Mouse (Mus musculus) small intestine, adult 2 months (tissue): ENCODE data around the gene Lyz2. TPM values are rescaled to one million over a fixed set of nuclear protein-coding genes. Genes with fewer than 3 reads are reported as not detected.
"Not testable (repeated sequence)": the region's sequence is repeated elsewhere in the genome, so short reads cannot be mapped to it uniquely, and the experiment has no call there.

ENCODE experiments used
- H3K27ac ChIP-seq: fragments of 200-500 bp; 2 replicates; pipeline ENCODE4 v1.5.1; 2012; ENCODE audit warnings: low read depth, low read length, control low read depth, inconsistent platforms; ENCODE audit not compliant: insufficient read depth
- H3K27me3 ChIP-seq: fragments of 200-500 bp; 2 replicates; pipeline ENCODE4 v1.6.1; 2012; ENCODE audit warnings: mild to moderate bottlenecking, moderate library complexity, low read length, inconsistent platforms; ENCODE audit not compliant: control insufficient read depth, insufficient read depth
- H3K36me3 ChIP-seq: fragments of 200-500 bp; 2 replicates; pipeline ENCODE4 v1.6.1; 2012; ENCODE audit warnings: mild to moderate bottlenecking, low read length, control low read depth, inconsistent platforms; ENCODE audit not compliant: control insufficient read depth, insufficient read depth
- H3K4me1 ChIP-seq: fragments of 200-500 bp; 2 replicates; pipeline ENCODE4 v1.6.1; 2012; ENCODE audit warnings: low read length, inconsistent platforms, mixed read lengths; ENCODE audit not compliant: control insufficient read depth, insufficient read depth, insufficient read length
- H3K4me3 ChIP-seq: fragments of 200-500 bp; 2 replicates; pipeline ENCODE4 v1.5.1; 2012; ENCODE audit warnings: low read depth, mild to moderate bottlenecking, control low read depth, inconsistent platforms, low read length, moderate library complexity
- CTCF ChIP-seq: fragments of 200-500 bp; IDR thresholded peaks from 2 replicates; pipeline ENCODE4 v1.5.1; 2012; ENCODE audit warnings: low read depth, mild to moderate bottlenecking, control low read depth, inconsistent platforms, low read length, moderate library complexity, mixed read lengths; ENCODE audit not compliant: insufficient replicate concordance, insufficient read length; ENCODE audit errors: extremely low read depth
- POLR2A ChIP-seq: fragments of 200-500 bp; IDR thresholded peaks from 2 replicates; pipeline ENCODE4 v1.6.1; 2012; ENCODE audit warnings: low read depth, mild to moderate bottlenecking, control low read depth, inconsistent platforms, low read length, moderate library complexity
- WGBS: fragments of 180-500 bp; shearing (Covaris S2); methylation state at CpG from one replicate; pipeline ENCODE4 v1.1.7; 2018; 5-methylcytosine and 5-hydroxymethylcytosine counted together
- polyA plus RNA-seq: library from polyadenylated mRNA; depleted of rRNA; stranded (reverse); fragments of >200 nt; gene quantifications from 2 replicates; pipeline ENCODE4 v1.2.3, GENCODE M21; 2012

Gene Lyz2
- polyA plus RNA-seq, 1 experiment = 70.0 TPM

- H3K4me3 ChIP-seq = no peak overlapping the region
- H3K27ac ChIP-seq = no peak overlapping the region
- no peaks in the 10 kb centered on the region for H3K27me3 ChIP-seq
- WGBS = 78% methylated on average over 10 of the region's 10 CpGs
- no peaks in the 10 kb centered on the region for H3K36me3 ChIP-seq
- no peaks in the 10 kb centered on the region for H3K4me1 ChIP-seq
- no peak for TF ChIP-seq CTCF
- no peak for TF ChIP-seq POLR2A
Measured at GRCm38 (mm10) chr10:117275681-117276369, 6.3 kb downstream of the Lyz2 start.

- not testable (repeated sequence) for H3K27me3 ChIP-seq, H3K27ac ChIP-seq, H3K4me3 ChIP-seq, H3K36me3 ChIP-seq, H3K4me1 ChIP-seq
- WGBS = 63% methylated on average over 4 of the region's 7 CpGs
Measured at GRCm38 (mm10) chr10:117274645-117275044, 7.5 kb downstream of the Lyz2 start.

- no peaks in the 10 kb centered on the region for H3K27me3 ChIP-seq
- H3K36me3 ChIP-seq = no peaks in the 10 kb centered on the region
- no peaks in the 10 kb centered on the region for H3K4me1 ChIP-seq
- no peak for TF ChIP-seq POLR2A
- TF ChIP-seq CTCF = no peak
- no peak overlapping the region for H3K4me3 ChIP-seq
- H3K27ac ChIP-seq = no peak overlapping the region
Measured at GRCm38 (mm10) chr10:117272023-117272422, 10.1 kb downstream of the Lyz2 start.

- Histone ChIP-seq H3K36me3 (no peaks in the 10 kb centered on the region), H3K4me3 (no peak overlapping the region), H3K27ac (no peak overlapping the region), H3K4me1 (no peaks in the 10 kb centered on the region), H3K27me3 (no peaks in the 10 kb centered on the region)
- no peak for TF ChIP-seq CTCF
Measured at GRCm38 (mm10) chr10:117259870-117260269, 22.3 kb downstream of the Lyz2 start.

GRCm38 (mm10) chr10:117238603-117239002, 43.5 kb downstream of the Lyz2 start, which contains the start of gene 9530003J23Rik:
Gene 9530003J23Rik (minus strand): TSS chr10:117238703.
- TF ChIP-seq CTCF = no peak
- no peak for TF ChIP-seq POLR2A
- Histone ChIP-seq H3K36me3 (no peaks in the 10 kb centered on the region), H3K4me3 (no peak within 1 kb of the TSS), H3K27me3 (no peaks in the 10 kb centered on the region; the same call in 1 of the 2 replicates), H3K27ac (no peak within 1 kb of the TSS), H3K4me1 (no peaks in the 10 kb centered on the region)
- WGBS = 74% methylated on average over 12 of the region's 12 CpGs

GRCm38 (mm10) chr10:117235866-117236265, 46.3 kb downstream of the Lyz2 start:
- no peak overlapping the region for H3K4me3 ChIP-seq
- no peaks in the 10 kb centered on the region for H3K4me1 ChIP-seq
- no peak overlapping the region for H3K27ac ChIP-seq
- TF ChIP-seq CTCF (no peak), POLR2A (no peak)
- H3K27me3 ChIP-seq = no peaks in the 10 kb centered on the region; the same call in 1 of the 2 replicates
- WGBS = 49% methylated on average over 11 of the region's 11 CpGs
- H3K36me3 ChIP-seq = no peaks in the 10 kb centered on the region

GRCm38 (mm10) chr10:117234825-117235224, 47.3 kb downstream of the Lyz2 start:
- Histone ChIP-seq H3K36me3 (no peaks in the 10 kb centered on the region), H3K27me3 (no peaks in the 10 kb centered on the region; the same call in 1 of the 2 replicates), H3K4me1 (no peaks in the 10 kb centered on the region), H3K27ac (no peak overlapping the region), H3K4me3 (no peak overlapping the region)
- TF ChIP-seq CTCF (no peak), POLR2A (no peak)
- WGBS = 70% methylated on average over 4 of the region's 4 CpGs
